Mouse (Mus musculus): ENCODE measurements around the gene Fxn.

Fxn gene

DNA sequence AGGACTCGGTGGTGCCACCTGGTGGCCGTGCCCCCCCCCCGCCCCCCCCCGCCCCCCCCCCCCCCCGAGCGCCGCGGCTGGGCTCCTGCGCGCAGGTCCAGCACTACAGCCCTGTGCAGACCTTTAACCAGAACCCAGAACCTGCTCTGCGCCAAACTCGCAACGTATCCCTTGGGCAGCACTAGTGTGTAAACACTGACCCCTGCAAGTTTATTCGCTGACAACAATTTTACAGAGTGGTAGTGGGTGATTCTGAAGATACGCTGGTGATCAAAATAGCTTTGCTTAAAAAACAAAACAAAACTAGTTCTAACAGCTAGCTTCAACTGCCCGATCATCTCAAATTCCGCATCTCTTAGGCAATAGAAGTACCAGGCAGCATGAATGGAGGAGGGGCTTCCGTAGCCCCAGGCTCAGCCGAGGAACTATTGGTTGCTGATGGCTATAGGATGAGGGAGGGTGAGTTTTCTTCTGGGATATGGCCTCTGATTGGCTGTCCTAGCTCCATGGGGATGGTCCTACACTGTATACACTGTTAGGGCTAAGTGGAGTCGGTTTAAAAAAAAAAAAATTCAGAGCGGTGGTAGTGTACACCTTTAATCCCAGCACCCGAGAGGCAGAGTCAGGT lies at the start of gene Fxn:
Fxn (minus strand) TSS at position 5 of the 628 bp plus-strand sequence.
- DNase-seq, result no peak

DNA sequence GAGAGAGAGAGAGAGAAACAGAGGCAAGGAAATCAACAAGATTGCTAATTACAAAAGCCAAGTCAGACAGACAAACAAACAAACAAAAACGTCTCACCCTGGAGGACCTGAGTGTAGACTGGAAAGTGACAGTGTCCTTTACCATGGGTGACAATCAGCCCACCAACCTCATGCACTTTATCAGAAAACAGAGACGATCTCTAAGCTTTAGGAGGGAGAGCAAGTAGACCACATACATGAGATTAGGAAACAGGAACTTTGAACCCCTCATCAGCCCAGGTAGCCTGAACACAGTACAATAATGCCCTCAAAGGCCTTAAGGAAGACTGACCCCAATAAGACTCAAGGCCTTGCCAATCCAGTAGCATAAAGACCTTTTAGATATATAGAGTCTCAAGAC lies 47.5 kb upstream of the Fxn start:
- DNase-seq, result no peak

DNA sequence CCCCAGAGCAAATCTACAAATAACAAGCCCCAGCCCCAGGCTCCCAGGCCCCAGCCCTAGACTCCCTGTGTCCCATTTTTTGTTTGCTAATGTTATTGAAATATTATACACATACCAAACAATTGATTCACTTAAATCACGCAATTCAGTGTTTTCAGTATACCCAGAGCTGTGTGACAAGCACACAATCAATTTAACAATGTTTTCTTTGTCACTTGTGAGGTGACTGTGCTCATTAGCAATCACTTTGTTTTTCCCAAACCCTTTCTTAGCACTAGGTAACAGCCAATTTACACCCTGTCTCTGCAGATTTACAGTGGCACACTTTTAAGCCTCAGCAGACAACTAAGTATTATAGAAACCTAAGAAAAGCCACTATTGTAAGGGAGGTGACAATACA lies 46.6 kb upstream of the Fxn start:
- DNase-seq, result no peak

DNA sequence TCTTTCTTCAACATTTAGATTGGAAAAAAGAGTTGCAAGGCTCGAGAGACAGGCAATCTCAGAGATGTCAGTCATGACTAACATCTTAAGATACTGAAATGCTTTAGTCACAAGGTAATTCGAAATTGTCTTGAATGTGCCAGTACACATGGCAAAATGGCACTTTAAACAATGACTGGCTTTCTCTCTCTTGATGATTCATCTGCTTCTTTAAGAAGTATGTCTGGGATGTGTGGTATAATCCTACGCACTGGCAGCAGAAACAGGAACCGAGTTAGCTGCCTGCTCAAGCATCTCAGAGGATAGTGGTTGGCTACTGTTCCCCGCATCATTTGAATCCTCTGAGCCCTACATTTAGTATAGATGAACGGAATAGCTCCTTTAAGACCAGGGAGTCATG lies 45.3 kb upstream of the Fxn start:
- no peak for DNase-seq

DNA sequence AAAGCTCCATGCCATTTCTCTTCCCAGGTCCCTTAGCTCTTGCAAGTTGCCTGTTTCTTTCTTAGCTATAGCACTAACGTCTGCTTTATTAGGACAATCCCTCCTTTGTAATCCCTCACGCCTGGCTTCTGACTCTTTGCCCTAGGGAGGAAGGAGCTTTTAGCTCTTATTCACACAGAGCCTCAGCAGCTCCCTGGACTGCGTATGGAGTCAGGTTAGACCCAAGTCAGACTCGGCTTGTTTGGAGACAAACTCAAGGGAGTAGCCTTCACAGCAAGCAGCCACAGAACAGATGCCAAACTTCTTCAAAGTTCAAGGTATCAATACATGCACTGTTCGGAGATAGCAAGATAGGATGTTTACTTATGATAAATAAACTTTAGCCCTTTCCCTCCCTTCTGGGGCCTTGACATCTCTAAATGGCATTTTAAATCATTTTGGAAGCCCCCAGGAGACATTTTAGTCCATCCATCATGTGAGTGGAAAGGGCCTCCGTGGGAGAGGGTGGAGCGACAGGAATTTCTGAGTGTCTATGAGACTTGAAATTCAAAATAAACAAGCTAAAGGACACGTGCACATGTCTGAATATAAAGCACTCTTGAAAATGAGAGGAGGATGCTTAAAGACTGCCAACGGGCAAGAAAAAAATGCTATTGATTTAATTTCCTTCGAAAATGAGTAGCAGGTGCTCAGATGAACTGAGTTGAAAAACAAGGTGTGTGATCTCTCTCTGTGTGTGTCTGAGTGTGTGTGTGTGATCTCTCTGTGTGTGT lies 43.6 kb upstream of the Fxn start:
- no peak for DNase-seq

DNA sequence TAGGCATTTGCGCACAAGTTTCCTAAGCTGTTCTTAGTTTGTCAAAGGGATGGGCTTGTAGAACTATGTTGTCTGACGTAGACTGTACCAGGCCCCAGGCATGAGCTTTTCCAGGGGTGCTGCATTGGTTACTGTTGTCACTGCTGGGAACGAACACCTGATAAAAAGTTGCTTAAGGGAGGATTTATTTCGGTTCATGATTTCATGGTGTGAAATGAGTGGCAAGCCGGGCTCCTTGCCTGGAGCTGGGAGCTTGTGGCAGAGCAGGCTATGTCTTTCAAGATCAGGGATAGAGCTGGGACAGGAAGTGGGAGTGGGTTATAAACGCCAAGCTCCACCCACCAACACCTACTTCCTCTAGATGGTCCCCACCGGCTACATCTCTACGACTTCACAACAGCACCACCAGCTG lies 41.5 kb upstream of the Fxn start:
- peak; percentile 28 for DNase-seq

DNA sequence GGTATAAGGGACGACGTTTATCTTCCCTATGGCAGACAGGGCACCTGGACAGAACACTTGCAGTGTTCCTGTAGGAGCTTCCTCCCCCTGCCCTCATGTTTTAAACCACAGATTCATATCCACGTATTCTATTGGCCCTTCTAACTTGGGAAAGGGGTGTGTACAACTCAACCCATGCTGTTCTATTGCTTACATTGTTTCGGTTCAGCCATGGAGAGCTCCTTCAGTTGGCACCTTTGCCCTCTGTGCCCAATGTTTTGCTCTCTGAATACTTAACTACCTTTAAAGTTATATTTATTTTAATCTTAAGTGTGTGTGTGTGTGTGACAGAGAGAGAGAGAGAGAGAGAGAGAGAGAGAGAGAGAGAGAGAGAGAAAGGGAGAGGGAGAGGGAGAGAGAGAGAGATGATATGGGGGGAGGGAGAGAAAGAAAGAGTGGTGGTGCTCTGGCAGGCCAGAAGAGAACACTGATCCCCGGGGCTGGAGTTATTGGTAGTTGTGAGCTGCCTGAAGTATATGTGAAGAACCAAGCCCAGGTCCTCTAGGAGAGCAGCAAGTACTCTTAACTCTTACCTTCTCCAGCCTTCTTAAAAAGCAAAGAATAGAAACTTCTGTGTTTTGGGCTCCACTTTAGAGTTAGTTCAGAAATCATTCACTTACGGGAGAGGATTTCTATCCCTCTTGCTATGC lies 41.0 kb upstream of the Fxn start:
- no peak for DNase-seq

DNA sequence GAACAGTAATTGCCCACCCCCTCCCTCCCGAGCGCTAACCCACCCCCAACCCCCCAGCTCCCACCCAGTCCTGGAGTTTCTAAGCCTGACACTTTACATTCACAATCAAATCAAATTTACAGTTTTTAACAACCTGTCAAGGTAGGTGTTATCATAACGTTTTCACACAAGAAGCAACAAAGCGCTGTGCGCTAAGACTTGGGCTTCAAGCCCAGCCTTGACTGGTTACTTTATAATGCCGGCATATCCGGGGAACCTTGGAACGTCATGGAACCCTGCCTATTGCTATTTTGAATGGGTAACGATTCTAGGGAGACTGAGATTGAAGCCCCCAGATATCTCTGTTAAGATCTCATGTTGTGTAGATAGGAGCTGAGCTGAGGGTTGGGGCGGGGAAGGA lies 37.8 kb upstream of the Fxn start:
- no peak for DNase-seq

DNA sequence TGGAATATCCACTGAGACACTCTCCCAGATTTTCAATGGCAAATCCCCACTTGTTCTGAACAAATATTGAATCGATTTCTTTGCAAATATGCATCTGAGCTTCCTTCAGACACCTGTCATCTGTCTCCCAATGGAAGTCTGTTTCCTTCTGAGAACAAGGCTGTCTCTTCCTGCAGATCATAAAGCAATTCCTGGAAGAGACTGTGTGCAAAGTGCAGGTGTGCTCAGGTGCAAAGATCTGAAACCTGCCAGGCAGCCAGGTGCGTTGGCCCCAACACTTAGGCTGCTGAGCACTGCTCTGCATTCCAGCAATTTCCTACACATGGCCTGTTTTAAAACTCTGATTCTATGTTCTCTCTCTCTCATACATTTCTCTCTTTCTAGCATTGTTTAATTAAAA lies 37.3 kb upstream of the Fxn start:
- no peak for DNase-seq

DNA sequence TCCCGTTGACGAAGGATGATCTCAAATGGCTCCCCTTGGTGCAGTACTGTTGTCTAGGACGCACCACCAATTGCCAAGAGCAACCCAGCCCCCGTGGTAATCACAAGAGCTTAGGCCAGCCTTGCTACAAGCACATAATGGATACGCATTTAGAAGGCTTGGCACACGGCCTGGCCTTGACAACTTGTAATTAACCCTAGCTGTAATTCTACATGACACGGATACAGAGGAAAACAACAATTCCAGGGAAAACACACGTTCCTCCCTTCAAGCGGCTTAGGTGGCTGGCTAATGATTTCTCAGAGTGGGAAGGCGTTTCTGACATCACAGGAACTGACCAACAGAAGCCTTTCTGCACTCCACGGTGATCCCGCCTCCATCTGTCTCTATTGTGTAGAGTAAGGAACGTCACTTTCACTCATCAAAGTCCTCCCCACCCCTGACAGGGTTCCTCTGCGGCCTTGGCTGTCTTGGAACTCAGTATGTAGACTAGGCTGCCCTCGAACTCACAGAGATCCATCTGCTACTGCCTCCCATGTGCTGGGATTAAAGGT lies 36.7 kb upstream of the Fxn start:
- no peak for DNase-seq

DNA sequence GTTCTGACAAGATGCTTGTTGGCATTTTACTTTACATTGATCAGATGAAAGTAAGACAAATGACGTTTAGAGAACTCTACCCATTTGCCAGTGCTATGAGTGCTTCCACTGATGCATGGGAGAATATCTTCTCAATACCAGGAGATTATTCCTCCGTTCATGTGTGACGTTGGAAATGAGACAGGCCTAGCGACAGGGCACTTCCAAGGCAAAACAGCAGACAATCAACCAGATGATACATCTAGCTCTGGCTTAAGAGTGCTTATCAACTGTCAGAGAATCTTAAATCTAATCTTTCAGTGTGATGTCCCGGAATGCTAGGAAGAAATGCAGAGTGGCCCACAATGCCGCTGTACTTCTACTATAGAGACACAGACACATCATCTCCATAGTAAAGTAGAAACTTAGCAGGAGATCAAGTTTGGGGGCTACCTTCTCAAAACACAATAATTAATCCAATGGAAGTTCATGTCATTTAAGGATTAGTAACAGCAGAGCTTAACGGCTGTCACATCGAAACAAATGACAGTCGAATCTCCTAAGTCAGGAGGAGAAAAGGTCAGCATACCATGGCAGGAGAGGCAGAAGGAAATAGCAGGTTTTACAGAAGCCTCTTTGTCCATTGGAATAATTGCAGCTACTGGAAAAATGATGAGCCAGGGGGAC lies 35.8 kb upstream of the Fxn start:
- no peak for DNase-seq

DNA sequence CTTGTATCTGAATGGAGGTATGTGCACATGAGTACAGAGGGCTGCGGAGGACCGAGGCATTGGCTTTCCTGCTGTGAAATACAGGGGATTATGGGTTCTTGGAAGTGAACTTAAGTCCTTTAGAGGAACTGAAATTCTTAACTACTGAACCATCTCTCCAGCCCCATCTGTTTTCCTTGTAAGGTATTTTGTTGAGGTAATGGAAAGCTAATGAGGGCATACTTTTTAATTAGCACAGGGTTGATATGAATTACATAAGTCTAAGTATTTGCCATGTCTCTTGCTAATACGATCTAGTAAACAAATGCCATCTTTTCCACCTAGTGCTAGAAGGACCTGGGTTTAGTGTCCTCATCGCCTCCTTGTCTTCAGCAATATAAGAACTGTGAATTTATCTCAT lies 34.8 kb upstream of the Fxn start:
- no peak for DNase-seq

DNA sequence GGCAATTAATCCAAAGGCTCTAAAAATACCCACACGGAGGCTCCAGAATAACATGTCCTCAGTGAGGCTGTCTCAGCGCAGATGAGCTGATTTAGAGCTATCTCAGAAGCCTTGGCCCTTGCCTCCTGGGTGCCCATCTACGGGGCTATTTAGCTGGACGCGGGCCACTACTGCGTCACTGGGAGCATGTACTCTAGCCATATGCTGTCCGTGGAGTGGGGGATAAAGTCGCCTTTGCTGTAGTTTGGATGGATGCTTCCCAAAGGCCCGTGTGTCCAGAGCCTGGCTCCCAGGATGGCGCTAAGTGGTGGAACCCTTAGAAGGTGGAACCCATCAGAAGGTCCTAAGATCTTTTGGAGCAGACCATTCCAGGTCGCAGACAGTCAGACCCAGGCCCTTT lies 34.3 kb upstream of the Fxn start:
- no peak for DNase-seq

DNA sequence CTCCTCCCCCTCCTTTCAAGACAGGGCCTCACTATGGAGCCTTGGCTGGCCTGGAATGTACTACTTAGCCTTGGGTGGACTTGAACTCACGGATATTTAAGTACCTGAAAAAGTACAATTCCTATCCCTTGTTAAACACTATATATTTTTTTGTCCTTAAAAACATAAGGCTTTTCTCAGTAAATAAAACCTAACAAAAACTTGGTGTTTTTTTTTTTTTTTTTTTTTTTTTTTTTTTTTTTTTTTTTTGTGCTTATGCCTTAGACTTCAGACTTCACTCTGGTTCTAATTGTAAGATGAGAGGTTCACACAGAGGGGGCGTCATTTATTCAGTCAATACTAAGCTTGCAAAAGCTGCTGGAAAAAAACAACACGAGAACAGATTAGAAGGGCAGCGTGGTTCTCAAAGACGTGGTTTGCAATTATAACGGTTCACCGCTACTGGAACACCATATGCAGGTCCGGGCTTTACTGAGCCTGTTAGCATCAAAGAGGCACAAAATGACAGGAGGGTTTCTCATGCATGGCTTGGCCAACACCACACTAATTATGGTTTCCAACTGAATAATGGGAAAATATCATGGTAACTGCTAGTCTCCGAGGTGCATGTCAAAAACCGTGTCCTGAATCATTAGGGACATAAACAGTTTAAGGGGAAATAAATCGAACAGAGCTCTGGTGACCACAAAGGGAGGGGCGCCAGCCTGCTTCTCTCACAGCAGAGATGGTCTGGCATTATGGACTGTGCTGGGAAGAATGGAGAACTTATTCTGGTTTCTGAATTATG lies 32.3 kb upstream of the Fxn start:
- no peak for DNase-seq

DNA sequence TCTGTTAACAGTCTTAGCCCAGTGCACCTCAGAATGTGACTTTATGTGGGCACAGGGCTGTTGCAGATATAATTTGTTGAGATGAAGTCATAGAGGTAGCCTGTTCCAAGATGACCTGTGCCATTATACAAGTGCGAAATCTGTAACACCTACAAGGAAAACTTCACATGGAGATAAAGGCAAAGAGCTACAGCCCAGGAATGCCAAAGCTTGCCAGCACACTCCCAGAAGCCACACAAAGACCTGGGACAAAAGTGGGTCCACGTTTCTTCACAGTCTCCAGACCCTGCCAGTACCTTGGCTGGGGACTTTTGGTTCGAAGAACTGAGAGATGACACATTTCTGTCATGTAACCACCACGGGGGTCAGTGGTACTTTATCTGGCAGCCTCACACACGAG lies 31.6 kb upstream of the Fxn start:
- no peak for DNase-seq

DNA sequence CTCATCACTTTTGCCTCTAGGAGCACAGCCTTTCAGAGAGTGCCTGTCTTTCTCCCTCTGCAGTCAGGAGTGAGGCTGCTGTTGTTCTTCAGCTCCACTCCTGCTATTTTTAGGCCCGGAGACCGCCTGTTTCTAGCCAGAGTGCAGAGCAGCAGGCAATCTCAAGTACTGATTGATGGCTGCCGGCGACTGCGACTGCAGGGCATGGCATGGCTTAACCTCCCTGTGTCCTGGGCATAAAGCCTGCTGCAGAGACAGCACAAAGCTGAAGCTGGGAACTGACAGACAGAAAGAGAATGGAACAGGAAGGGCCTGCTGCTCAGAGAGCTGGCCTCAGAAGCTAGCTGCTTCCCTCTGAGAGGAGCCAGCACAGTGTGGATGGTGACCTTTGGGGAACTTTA lies 27.9 kb upstream of the Fxn start:
- DNase-seq, result peak; percentile 66

DNA sequence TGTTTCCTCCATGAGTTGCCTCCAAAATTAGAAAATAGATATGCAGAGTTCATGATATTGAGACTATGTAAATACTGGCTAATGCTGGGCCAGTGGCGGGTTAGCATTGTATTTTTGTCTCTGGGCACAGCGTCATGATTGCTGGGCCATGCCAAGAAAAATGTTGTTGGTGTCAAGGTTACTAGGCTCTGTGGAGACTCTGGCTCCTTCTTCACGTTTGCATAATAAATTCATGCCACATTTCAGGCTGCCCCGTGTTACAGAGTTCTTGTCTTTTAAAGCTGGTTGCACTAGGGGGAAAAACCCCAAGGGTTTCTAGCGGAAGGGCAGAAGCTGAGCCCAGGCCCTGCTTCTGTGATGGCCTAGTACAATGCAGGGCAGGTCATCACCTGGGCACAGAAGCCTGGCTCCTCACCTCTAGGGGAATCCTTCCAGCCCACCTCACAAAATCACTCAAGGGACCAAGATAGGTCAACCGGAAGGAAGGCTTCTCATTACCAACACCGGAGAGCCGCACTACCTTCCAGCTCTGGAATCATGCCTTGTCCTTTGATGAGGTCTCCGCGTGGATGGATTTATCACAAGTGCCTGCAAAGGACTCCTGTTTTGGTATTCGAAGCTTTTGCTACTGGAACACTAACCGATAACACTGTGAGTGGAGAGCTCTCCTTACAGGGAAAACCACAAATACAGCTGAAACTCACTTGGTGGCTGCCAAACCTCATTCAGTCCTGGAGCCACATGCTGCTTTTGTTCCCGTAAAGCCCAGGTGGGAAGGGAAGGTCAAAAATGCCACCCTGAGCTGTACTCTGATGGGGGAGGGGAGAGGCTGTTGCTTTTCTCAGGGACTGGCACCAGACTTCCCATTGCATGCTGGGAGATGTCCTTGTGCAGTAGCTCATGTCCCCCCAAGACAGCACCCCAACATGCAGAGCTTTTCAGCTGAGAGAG lies 27.1 kb upstream of the Fxn start:
- DNase-seq, result peak; percentile 16

DNA sequence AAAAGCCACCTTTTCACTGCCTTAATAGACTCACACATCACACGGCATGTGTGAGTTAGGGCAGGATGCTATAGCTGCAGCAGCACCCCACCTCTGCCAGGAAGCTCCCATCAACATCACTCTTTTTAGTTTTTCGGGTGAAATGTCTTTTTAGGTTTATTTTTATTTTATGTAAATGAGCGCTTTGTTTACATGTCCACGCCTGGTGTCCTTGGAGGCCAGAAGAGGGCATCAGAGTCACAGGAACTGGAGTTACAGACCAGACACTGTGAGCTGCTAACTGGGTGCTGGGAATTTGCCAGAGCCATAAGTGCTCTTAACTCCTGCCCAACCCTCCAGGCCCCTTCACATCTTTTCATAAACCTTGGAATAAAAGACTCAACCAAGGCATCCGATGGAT lies 25.9 kb upstream of the Fxn start:
- DNase-seq, result no peak

DNA sequence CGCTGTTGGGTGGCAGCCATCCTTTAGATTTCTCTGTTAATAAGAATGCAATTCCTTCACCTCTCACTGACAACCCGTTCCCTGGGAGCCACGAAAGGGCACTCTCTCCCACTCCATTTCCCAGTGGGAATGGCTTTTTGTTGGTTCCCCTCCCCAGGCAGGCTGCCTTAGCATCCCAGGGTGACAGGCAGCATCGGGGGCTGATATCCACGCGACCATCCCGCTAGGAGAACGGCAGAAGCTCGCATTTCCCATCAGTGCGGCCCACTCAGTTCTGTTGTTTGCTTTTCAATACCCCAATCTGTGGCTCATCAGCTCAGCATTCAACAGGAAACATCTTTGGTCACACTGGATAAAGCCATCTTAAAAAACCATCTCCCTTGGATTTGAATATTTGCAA lies 21.8 kb upstream of the Fxn start:
- DNase-seq, result no peak

DNA sequence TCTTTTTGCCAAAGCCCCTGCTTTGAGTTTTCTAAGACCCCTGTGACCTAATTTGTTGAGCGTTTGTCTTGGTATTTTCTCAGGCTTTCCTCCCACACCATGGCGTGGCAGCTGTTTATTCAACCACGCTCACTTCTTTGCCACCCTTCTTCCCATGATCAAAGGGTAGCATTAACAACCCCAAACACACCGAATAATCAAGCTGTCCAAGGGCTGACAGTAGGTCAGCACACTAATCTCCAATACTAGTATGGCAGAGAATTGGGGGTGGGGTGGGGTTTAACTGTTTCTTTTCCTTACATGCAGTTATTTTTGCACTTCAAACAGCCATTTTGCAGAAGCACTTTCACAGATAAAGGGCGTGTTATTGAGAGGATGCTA lies 21.4 kb upstream of the Fxn start:
- no peak for DNase-seq

DNA sequence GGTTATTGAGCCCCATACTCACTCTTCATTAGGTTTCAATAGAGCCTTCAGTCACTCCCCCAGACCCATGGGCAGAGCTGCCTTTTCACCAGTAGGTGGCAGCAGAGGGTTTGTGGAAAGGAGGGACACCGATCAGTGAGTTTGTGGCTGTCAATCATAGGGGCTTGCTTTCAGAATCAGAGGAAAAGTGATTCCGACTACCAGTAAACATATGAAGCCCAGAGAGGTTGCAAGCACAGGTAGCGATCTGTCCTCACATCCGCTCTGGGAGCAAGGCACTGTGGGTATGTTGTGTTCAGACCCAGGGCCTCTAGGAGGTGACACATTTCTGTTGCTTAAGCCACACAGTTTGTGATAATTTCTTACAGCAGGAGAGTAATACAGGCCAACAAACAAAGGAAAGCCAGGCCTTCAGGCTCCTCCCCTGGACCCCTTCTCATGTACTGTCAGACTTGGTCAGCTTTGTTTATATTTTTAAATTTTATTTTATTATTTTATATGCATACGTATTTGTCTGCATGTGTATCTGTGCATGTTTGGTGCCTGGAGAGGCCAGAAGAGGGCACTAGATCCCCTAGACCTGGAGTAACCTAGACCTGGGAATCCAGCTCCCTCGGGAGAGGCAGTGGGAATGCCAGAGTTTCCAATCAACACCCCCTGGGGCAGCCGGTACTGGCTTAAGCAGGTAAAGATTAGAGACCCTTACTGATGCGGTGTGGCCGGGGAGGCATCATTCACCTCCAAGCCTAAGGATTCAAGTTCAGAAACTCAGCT lies 20.8 kb upstream of the Fxn start:
- peak; percentile 89 for DNase-seq

Measured in lung, postnatal 10 days (tissue).